Mouse (Mus musculus): ENCODE results near the gene Ncor2. TPM values are rescaled to one million over a fixed set of nuclear protein-coding genes. Genes with fewer than 3 reads are reported as not detected.
A peak's percentile ranks its signal among the peaks of the same experiment; 100 is the strongest.

Gene Ncor2
- total RNA-seq, 2 experiments from 2014 or later = 15.0 to 107 TPM

- no peak for ATAC-seq (ENCODE audit: poor library complexity, severe bottlenecking)
These were observed 6.0 kb downstream of the Ncor2 start for GRCm38 (mm10) chr5:125172831-125173615.

DNA sequence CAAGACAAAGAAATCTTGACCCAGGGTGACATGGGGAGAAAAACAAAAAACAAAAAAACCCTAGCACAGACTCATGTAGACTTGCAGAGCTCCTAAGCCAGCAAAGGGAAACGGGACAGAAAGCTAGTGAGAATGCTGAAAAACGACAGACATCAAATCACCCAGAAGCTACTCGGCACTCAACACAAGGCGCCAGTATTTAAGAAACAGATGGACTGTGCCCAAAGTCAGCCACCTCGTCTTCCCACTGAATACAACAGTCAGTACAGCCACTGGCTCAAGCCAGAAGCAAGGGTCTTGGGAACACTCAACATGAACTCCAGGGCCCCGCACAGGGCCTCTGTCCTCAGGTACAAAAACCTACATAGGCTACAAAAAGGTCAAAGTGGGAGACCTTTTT, 7.8 kb downstream of the Ncor2 start:
- no peak for ATAC-seq (ENCODE audit: poor library complexity, severe bottlenecking)

GRCm38 (mm10) chr5:125170107-125170842, 8.7 kb downstream of the Ncor2 start:
- no peak for ATAC-seq (ENCODE audit: poor library complexity, severe bottlenecking)

DNA sequence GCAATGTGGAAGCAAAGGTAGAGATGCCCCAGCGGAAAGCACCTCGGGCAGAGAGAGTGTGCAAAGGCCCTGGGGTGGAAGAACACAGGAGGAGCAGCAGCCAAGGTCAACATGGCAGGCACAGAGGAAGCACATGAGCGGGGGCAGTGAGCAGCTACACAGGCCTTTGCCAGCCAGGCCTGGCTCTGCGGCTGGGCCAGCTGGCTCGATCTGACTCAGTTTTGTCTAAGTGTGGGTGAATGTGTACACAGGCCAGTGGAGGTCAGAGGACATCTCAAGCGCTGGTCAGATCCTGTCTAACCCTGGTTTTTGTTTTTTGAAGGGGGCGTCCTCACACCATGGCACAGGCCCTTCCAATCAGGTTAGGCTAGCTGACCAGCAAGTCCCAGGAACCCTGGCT, 10.9 kb downstream of the Ncor2 start:
- no peak for ATAC-seq (ENCODE audit: poor library complexity, severe bottlenecking)

- no peak for ATAC-seq (ENCODE audit: poor library complexity, severe bottlenecking)
These were observed 11.5 kb downstream of the Ncor2 start for GRCm38 (mm10) chr5:125167524-125167923.

DNA sequence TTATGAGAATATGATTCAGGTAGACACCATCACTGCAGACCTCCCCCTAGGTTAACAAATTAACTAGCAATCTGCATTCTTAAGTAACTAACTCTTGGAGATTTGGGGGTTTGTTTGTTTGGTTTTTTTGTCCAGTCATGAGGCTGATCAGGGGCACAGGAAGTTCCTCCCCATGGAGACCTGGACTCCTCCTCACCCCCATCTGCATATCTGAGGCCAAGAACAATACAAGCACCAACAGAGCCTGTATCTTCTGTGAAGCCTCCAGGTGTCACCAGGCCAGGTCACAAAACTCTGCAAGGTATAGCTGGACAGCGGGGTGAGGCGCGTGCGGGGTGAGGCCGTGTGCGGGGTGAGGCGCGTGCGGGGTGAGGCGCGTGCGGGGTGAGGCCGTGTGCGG, 13.0 kb downstream of the Ncor2 start:
- ATAC-seq (ENCODE audit: poor library complexity, severe bottlenecking) = no peak

- no peak for ATAC-seq (ENCODE audit: poor library complexity, severe bottlenecking)
These were observed 14.4 kb downstream of the Ncor2 start for GRCm38 (mm10) chr5:125164465-125165167.

DNA sequence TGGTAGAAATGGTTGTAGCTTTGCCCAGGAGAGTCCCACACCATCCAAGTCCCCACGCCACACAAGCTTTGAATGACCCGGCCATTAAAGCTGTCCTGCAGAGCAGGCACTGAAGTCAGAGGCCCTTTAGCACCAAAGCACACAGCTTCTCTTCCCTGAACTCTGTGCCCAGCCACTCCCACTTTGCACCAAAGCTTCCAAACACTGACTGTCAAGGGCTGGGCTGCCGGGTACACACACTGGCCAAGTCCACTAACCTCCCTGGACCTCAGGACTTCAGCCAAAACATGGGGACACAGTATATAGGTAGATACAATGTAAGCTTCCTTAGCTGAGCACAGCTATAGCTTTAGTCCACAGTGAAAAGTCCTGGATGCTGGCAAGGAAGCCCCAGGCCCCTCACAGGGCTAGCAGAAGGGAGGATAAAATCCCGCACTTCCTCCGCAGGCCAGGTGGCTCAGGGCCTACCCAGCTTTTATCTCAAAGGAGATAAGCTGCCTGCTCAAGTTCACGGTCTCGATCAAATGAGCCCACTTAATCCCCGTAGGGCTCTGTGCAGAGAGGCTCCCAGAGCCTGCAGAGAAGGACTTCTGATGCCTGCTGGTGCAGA, 15.5 kb downstream of the Ncor2 start:
- no peak for ATAC-seq (ENCODE audit: poor library complexity, severe bottlenecking)

GRCm38 (mm10) chr5:125162461-125162860, 16.6 kb downstream of the Ncor2 start:
- ATAC-seq (ENCODE audit: poor library complexity, severe bottlenecking) = no peak

DNA sequence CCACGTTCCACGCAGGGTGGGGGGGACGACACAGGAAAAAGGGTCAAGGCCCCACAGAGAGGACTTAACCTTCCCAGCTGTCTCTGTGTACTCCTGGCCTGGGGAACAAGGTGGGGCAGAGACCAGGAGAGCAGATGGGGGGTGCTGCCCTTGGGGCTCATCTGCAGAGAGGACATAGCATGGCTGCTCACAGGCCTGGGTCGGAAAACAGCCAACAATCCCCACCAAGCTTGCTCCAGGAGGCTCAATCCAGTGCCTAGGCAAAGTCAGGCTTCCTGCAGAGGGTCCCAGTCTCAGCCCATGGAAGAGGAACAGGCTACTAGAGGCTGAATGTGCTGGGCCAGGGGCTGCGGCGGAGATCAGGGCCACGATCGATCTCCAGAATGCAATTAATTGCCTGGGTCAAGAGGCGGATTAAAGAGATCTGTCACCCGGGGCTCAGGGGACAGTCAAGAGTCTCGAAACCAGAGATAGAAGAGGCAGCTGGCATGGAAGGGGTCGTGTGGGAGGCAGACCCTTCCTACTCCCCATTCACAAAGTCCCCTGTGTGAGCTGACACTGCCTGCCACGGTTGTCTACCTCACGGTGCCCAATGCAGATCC, 19.1 kb downstream of the Ncor2 start:
- ATAC-seq (ENCODE audit: poor library complexity, severe bottlenecking) = no peak

GRCm38 (mm10) chr5:125159293-125159692, 19.7 kb downstream of the Ncor2 start:
- ATAC-seq (ENCODE audit: poor library complexity, severe bottlenecking) = no peak

DNA sequence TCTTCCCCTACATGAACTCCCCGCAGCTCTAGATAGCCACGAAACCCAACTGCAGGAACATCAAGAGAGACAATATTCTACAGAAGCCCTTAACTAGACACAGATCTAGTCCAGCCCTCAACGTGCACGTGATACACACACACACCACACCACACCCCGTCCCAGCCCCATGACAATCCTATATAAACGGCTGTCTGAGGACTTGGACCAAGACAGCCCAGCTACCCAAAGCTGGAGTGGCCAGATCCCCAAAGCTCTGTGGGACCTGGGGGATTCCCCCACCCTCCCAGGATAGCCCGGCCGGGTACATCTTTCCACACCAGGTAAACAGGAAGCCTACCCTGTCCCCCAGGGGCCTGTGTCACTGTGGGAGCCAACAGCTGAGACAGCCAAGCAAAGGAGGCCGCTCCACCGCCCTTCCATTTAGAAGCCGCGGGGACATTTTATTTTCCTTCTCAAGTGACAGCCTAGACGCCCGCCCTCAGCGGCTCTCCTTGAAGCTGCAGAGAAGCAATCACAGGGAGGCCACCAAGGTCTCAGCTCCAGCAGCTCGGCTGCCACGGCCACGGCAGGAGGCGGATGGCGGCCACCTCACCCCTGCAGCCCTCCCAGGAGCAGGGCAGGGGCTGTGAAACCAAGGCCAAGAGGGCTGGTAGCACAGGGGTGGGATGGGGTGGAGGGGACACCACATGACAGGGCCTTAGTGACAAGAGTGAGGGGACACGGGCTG, 20.6 kb downstream of the Ncor2 start:
- ATAC-seq (ENCODE audit: poor library complexity, severe bottlenecking) = peak; percentile 45

DNA sequence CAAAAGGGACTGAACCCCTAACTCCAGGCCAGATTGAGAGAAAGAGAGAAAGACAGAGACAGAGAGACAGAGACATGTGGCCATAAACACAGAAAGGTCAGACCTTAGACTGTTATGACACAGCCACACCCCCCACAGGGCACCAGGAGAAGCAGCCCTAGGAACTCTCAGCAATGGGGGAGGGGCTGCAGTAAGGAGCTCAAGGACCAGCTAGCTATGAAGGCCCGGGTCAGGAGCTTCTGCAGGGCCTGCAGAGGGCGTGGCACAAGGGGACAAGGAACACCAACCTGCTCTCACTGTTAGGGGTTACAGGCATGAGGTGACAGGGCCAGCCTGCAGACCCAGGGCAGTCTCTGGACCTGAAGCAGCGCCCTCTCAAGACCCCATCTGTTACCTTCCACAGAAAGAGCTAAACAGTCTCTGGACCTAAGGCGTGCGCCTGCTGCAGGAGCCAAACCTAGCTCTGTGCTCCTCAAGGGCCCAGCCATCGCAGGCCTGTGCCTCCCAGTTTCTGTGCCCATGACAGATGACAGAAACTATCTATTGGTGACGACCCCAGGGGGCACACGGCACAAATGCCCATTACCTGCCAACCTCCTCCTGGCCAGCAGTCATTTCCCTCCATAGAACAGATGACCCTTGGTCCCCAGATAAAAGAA, 21.5 kb downstream of the Ncor2 start:
- ATAC-seq (ENCODE audit: poor library complexity, severe bottlenecking) = no peak

DNA sequence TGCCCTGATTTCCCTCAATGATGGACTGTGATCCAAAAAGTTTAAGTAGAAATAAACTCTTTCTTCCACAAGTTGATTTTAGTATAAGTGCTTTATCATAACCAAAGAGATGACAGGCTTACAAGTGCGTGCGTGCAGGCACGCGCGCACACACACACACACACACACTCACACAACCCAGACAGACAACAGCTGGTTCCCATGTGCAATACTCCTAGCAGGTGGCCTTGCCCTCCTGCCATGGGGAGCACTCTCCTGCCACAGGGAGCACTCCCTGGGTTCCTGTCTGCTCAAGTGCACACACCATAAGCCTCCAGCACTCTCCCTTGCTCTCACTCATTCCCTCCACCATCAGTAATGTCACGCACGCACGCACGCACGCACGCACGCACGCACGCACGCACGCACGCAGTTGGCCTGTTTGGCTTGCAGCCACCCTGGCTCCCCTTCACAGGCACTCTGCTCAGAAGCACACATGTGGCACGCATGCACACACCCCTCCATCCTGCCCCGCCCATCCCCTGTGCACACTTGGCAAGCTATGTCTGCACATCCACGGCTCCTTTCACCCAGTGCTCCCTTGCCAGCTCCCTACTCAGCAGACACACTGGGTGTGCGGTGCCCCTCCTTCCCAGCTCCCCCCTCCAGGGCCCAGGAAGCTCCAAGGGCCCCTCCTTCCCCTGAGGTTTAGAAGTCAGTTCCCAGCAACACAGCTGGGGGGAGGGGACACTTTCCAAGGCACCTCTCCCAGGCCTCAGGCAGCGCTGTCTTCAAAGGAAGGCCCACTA, 22.4 kb downstream of the Ncor2 start:
- ATAC-seq (ENCODE audit: poor library complexity, severe bottlenecking) = no peak

DNA sequence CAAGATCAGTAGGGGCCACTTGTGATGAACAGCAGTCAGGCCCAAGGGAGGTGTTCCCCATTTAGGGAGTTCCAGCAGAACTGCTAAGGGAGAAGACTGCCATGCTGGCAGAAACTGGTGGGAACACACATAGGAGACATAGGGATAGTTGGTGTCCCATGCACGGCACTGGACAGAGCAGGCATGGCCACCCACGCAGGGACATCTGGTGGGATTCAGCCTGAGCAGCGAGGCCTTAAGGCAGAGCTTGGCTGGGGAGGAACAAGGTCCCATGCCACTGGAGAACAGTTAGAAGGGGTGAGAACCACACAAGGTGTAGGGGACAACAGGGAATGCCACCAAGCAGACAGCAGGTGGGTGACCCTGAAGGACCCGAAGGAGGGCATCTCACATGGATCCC, 23.6 kb downstream of the Ncor2 start:
- no peak for ATAC-seq (ENCODE audit: poor library complexity, severe bottlenecking)

- no peak for ATAC-seq (ENCODE audit: poor library complexity, severe bottlenecking)
These were observed 24.0 kb downstream of the Ncor2 start for GRCm38 (mm10) chr5:125154989-125155388.

DNA sequence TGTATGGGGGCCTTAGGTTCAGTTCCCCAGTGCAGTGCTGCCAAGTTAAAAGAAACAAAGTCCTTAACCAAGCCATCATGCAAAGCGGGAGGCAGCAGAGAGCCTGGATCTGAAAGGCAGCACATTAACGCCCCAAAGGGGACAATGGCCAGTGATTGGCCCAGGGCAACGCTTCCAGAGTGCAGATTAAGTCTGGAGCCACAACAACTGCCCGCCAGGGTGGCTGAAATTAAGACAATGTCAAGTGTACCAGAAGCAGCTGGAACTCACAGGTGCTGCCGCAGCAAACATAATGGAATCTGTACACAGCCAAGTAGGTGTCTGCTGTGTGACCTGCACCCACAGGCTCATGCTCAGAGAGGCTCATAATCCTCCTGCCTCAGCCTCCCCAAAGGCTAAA, 24.8 kb downstream of the Ncor2 start:
- no peak for ATAC-seq (ENCODE audit: poor library complexity, severe bottlenecking)

DNA sequence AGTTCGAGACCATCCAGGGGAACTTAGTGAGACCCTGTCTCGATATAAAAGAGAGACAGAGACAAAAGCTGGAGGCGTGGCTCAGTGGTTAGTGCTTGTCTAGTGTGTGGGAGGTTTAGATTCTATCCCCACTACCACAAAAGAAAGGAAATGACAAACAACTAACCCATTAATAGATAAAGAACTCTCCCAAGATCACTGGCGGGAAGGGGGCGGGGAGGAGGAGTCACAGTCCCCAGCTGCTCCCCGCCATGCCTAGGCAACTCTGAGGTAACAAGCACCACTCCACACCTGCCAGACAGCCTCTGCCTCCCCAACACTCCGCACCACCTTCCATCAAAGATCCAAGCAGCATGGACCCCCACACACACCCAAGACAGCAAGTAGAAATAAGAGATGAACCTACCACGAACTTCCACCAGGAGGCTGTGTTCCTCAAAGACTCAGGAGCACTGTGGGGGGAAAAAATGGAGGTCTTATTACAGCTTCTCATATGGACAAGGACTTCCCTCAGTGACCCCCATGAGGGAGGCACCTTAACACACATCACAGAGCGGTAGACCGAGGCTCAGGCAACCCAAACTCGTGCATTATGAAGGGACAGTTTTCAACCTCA, 25.7 kb downstream of the Ncor2 start:
- no peak for ATAC-seq (ENCODE audit: poor library complexity, severe bottlenecking)
